Mouse (Mus musculus): ENCODE measurements at regions not wholly inside any gene's neighbourhood (a gene's known extent, or its start where the extent isn't known, plus 50 kb on each side); places are given as distances from the start of the nearest gene placed in this dataset.

- no peak for DNase-seq (ENCODE audit: low spot score in 2 of 2)
- intact Hi-C loops (cut with DNase I) = no loop called here
Observed at GRCm38 (mm10) chr14:46255261-46255660, 124.0 kb upstream of the Gm15217 start.

GRCm38 (mm10) chr14:46256336-46256735 lies 122.9 kb upstream of the Gm15217 start:
- intact Hi-C loops (cut with DNase I) = no loop called here
- DNase-seq (ENCODE audit: low spot score in 2 of 2) = no peak

GRCm38 (mm10) chr14:46257311-46257710 lies 121.9 kb upstream of the Gm15217 start:
- intact Hi-C loops (cut with DNase I) = no loop called here
- DNase-seq (ENCODE audit: low spot score in 2 of 2) = no peak

GRCm38 (mm10) chr14:46258551-46258950 lies 120.7 kb upstream of the Gm15217 start:
- no peak for DNase-seq (ENCODE audit: low spot score in 2 of 2)
- intact Hi-C loops (cut with DNase I) = no loop called here

GRCm38 (mm10) chr14:46260291-46260980 lies 118.8 kb upstream of the Gm15217 start:
- intact Hi-C loops (cut with DNase I) = no loop called here
- DNase-seq (ENCODE audit: low spot score in 2 of 2) = no peak

DNA sequence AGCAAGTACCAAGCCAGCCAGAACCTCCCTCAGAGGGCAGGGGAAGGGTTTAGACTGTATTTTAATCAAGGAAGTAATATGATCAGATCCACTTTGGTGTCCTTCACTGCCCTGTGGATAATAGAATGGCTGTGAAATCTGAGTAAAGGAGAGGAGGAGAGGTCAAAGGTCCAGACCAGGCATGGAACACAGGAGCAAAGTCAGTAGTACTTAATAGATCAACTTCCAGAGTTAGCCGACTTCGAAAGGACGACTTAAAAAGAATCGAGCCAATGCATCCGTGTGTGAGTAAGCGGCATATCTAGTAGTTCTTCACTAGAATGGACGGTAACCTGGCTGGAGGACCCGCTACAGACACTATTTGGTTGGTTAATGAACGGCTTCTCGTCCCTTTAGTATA lies 103.8 kb upstream of the Gm15217 start:
- DNase-seq (ENCODE audit: low spot score in 2 of 2) = no peak
- intact Hi-C loops (cut with DNase I) = no loop called here

DNA sequence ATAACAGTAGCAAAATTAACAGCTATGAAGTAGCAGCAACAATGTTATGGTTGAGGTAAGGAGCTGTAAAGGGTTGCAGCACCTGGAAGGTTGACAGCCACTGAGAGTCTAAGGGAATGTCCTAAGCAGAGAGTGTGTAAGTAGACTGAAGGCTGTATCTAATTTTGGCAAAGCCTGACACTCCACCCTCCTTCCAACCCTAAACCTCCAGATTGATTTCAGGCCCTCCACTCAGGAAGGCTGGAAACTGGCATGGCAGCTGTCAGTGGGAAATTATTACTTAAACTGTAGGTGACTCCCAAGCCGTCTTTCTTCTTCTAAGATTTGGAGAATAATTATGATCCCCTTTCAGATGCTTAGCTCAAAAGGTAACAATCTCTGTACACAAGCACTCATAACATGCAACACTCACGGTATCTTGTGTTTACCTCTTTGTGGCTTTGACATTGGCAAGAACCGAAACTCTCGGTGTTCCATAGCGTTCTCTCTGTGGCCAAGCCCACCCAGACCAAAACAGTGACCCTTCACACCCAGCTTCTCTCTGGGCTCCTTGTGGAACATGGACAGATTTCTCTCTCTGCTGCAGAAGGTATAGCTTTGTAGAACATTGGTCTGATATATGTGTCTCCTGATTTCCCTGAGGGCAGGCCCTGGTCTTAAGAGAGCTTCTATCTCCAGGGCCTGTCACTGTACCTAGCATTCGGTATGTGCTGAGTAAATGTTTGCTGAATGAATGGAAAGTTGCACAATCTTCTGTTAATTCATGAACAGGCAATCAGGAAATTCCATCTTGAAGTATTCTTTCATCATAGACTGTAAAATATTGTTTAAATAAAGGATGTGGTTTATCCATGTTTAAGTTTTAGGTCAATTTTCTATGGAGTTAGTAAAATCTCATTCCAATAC lies 102.0 kb upstream of the Gm15217 start:
- DNase-seq (ENCODE audit: low spot score in 2 of 2) = no peak
- intact Hi-C loops (cut with DNase I) = no loop called here

DNA sequence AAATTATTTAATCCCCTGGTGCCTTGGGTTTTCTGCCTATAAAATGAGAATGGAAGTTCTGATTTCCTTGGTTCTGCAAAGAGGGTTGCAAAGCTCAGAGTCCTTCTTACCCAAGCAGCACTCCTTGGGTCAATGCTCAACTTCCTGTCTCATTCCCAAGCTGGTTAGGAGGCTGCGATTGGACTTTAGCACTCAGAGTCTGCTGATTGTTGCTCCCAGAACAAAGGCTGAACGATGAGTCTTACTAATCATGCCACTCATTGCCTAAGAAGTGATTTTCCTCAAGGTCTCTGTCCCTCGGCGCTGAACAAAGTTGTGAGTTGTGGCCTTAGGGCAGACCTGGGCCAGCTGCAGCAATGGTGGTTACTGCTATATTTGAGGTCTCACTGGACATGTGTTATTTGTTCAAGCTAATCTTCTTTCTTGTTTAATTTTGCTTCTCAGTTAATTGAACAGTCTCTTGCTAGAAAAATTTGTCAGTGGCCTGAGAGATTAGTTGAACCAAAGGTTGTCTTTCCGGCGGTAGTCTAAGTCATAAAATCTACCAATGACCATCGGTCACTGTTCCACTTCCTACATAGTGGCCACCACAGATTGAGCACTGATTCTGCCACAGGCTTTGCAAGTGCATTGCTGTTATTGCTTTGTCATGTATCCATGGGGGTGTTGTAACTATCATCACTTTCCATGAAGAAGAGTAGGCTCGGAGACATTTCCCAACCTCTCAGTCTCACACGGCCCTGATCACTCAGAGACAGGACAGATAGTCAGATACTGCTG lies 101.2 kb upstream of the Gm15217 start:
- intact Hi-C loops (cut with DNase I) = no loop called here

GRCm38 (mm10) chr14:46292398-46292797 lies 86.8 kb upstream of the Gm15217 start:
- no peak for DNase-seq (ENCODE audit: low spot score in 2 of 2)
- intact Hi-C loops (cut with DNase I) = no loop called here

More for the DNA sequence above, 101.2 kb upstream of the Gm15217 start:
- DNase-seq (ENCODE audit: low spot score in 2 of 2) = no peak

DNA sequence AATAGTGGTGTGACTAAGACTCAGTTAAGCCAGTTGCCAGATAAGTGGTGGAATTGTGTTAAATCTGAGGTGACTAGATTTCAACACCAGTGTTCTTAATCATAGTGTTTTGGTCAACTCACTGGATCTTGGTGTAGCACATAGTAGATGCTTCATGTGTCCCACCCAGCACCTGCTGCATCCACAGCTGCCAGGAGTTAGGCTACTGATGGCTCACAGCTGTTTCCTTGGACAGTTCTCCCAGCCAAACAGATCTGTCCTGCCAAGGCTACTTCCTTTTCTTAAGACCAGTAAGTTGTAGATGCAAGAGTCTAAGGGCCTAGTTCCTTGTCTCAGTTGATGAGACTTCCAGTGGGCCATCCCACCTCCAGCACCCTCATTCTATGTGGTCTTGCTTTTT lies 82.9 kb upstream of the Gm15217 start:
- intact Hi-C loops (cut with DNase I) = no loop called here
- no peak for DNase-seq (ENCODE audit: low spot score in 2 of 2)

DNA sequence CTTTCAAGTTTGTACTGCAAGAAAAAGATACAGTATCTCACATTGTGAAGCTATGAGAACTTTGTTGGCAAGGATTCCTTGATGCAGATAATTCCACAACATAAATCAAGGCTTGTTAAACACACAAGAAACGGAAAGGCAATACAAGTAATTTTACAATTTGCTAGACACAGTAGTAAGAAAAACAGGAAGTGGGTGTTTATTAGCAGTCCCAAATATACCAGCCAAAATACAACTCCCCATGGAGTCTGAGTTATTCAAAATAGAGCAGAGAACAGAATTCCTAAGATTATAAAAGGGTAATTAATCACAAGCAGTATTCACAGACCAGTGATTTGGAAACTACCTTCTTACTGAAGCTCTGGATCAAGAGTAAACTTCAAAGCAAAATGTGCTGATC lies 78.7 kb upstream of the Gm15217 start:
- intact Hi-C loops (cut with DNase I) = no loop called here
- no peak for DNase-seq (ENCODE audit: low spot score in 2 of 2)

DNA sequence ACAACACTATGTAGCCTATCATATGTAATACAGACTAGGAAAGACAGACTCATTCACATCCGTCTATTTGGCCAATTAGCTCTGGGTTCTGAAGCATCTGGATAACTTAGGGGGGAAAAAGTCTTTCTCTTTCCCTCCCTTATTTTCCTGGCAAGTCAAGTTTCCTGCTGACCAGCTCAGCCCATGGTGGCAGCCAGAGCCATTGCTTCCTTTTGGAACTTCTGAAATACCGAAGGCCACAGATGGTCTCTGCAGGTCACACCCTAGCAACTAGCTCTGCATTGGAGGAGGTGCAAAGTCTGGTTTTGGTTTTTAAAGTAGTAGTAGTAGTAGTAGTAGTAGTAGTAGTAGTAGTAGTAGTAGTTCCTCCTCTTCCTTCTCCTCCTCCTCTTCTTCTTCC lies 76.6 kb upstream of the Gm15217 start:
- intact Hi-C loops (cut with DNase I) = no loop called here
- no peak for DNase-seq (ENCODE audit: low spot score in 2 of 2)

- intact Hi-C loops (cut with DNase I) = no loop called here
- peak in 1 of 2 experiments; percentile 8 for DNase-seq (ENCODE audit: low spot score in 2 of 2)
Observed at GRCm38 (mm10) chr14:46305267-46305666, 73.9 kb upstream of the Gm15217 start.

DNA sequence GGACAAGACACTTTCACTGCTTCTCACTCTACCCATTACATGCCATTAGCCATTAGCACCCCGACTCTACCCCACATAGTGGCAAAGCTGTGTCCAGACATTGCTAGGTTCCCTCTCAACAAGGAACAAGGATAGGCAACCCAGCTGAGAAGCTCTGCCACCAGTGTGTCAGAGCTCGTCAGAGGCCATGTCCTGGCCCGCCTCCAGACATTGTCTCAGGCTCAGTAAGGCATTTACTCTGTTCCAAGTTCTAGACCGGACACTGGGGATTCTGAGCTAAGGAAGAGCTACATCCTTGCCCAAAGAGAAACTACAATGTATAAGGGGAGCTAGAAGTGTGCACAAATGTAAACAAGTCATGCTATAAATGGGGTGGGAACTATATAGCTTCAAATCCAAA lies 66.2 kb upstream of the Gm15217 start:
- no peak for DNase-seq (ENCODE audit: low spot score in 2 of 2)
- intact Hi-C loops (cut with DNase I) = no loop called here

GRCm38 (mm10) chr14:46316521-46316920 lies 62.7 kb upstream of the Gm15217 start:
- DNase-seq (ENCODE audit: low spot score in 2 of 2) = no peak
- intact Hi-C loops (cut with DNase I) = no loop called here

- intact Hi-C loops (cut with DNase I) = no loop called here
Observed at GRCm38 (mm10) chr14:46317406-46318045, 61.7 kb upstream of the Gm15217 start.

GRCm38 (mm10) chr14:46328064-46328463 lies 51.1 kb upstream of the Gm15217 start:
- intact Hi-C loops (cut with DNase I) = no loop called here
- DNase-seq (ENCODE audit: low spot score in 2 of 2) = no peak

More at GRCm38 (mm10) chr14:46317406-46318045, 61.7 kb upstream of the Gm15217 start:
- DNase-seq (ENCODE audit: low spot score in 2 of 2) = no peak

All from left cerebral cortex, postnatal 14 days (tissue).